Mouse (Mus musculus) stomach, postnatal 0 days (tissue): ENCODE measurements around the gene Glb1l. TPM values are rescaled to one million over a fixed set of nuclear protein-coding genes. Genes with fewer than 3 reads are reported as not detected.

Experiments used
- ATAC-seq: fragments of 200-750 bp; cut with Nextera tagmentation; 2 replicates; pipeline ENCODE4 v1.8.0; 2017; ENCODE audit not compliant: low FRiP score, low TSS enrichment
- DNase-seq: peaks from one replicate; pipeline ENCODE4 v3.0.0-alpha.2; 2016; ENCODE audit warnings: low spot score
- H3K27ac ChIP-seq: fragments of 300-500 bp; sonication (generic); replicated peaks from 2 replicates; pipeline ENCODE4 v1.5.1; 2014; ENCODE audit warnings: mild to moderate bottlenecking, control low read depth
- H3K27me3 ChIP-seq: fragments of 300-500 bp; sonication (generic); 2 replicates; pipeline ENCODE4 v1.6.1; 2014; ENCODE audit warnings: low read length; ENCODE audit not compliant: control insufficient read depth, insufficient read depth
- H3K36me3 ChIP-seq: fragments of 300-500 bp; sonication (generic); 2 replicates; pipeline ENCODE4 v1.6.1; 2014; ENCODE audit warnings: low read length, mixed read lengths; ENCODE audit not compliant: control insufficient read depth, insufficient read depth
- H3K4me1 ChIP-seq: fragments of 300-500 bp; sonication (generic); replicated peaks from 2 replicates; pipeline ENCODE4 v1.6.1; 2014; ENCODE audit warnings: antibody characterized with exemption; ENCODE audit not compliant: control insufficient read depth, insufficient read depth
- H3K4me2 ChIP-seq: fragments of 300-500 bp; sonication (generic); replicated peaks from 2 replicates; pipeline ENCODE4 v1.6.1; 2014; ENCODE audit warnings: low read depth, mild to moderate bottlenecking, control low read depth, moderate library complexity
- H3K4me3 ChIP-seq: fragments of 300-500 bp; sonication (generic); 2 replicates; pipeline ENCODE4 v1.5.1; 2014; ENCODE audit warnings: low read depth, low read length, control low read depth
- H3K9ac ChIP-seq: fragments of 300-500 bp; sonication (generic); 2 replicates; pipeline ENCODE4 v1.6.1; 2014; ENCODE audit warnings: mild to moderate bottlenecking, low read length, control low read depth, mixed read lengths
- H3K9me3 ChIP-seq: fragments of 300-500 bp; sonication (generic); 2 replicates; pipeline ENCODE4 v1.6.1; 2016; ENCODE audit warnings: low read length; ENCODE audit not compliant: control insufficient read depth
- CTCF ChIP-seq: IDR thresholded peaks from 2 replicates; pipeline ENCODE4 v1.5.1; 2016; ENCODE audit warnings: antibody characterized with exemption, low read depth, mild to moderate bottlenecking, moderate library complexity
- EP300 ChIP-seq: optimal IDR thresholded peaks from 2 replicates; pipeline ENCODE3; 2016; ENCODE audit warnings: antibody characterized with exemption
- WGBS: fragments of 180-500 bp; shearing (Covaris S2); extraction: QIAGEN DNeasy Blood & Tissue Kit; methylation state at CpG from one replicate; pipeline ENCODE4 v1.1.7; 2014; 5-methylcytosine and 5-hydroxymethylcytosine counted together
- polyA plus RNA-seq: library from polyadenylated mRNA; unstranded; fragments of >200 nt; fragmentation: Nextera tagmentation; extraction: Ambion mirVana; gene quantifications from 2 replicates; pipeline ENCODE4 v1.2.1, GENCODE M21; 2015

The Glb1l gene
- polyA plus RNA-seq, 1 experiment from 2014 or later: 5.2 TPM

- Histone ChIP-seq H3K4me2 (no peak overlapping the region), H3K4me1 (peaks cover 8% of the 10 kb centered on the region; the same call in 1 of the 2 replicates), H3K9ac (no peak overlapping the region), H3K4me3 (no peak overlapping the region), H3K36me3 (no peaks in the 10 kb centered on the region), H3K9me3 (no peaks in the 10 kb centered on the region), H3K27ac (no peak overlapping the region), H3K27me3 (no peaks in the 10 kb centered on the region)
- WGBS: 69% methylated on average over 13 of the region's 13 CpGs
- ATAC-seq (no peak), DNase-seq (no peak)
- TF ChIP-seq EP300 (no peak), CTCF (no peak)
Measured at GRCm38 (mm10) chr1:75252308-75252707, 41.7 kb upstream of the Glb1l start.

GRCm38 (mm10) chr1:75251112-75251970 lies 40.7 kb upstream of the Glb1l start:
- Histone ChIP-seq H3K9me3 (no peaks in the 10 kb centered on the region), H3K27me3 (no peaks in the 10 kb centered on the region), H3K4me2 (peak overlapping the region; percentile 52), H3K27ac (0 out of 2 replicates have a peak overlapping the region, but pooled peaks have one; percentile 35), H3K4me1 (peaks cover 8% of the 10 kb centered on the region; the same call in 1 of the 2 replicates), H3K4me3 (peak overlapping the region; percentile 22; the same call in 1 of the 2 replicates), H3K9ac (peak overlapping the region; percentile 41; the same call in 1 of the 2 replicates), H3K36me3 (no peaks in the 10 kb centered on the region)
- TF ChIP-seq CTCF: peak; percentile 91
- TF ChIP-seq EP300: no peak
- peak; percentile 92 for DNase-seq
- whole genome bisulfite sequencing: 2% methylated on average over 21 of the region's 22 CpGs
- peak; percentile 68 for ATAC-seq

GRCm38 (mm10) chr1:75250498-75250897 lies 39.9 kb upstream of the Glb1l start:
- no peak for DNase-seq
- Histone ChIP-seq H3K27ac (no peak overlapping the region), H3K9me3 (no peaks in the 10 kb centered on the region), H3K4me3 (no peak overlapping the region), H3K4me1 (peaks cover 8% of the 10 kb centered on the region; the same call in 1 of the 2 replicates), H3K27me3 (no peaks in the 10 kb centered on the region), H3K9ac (no peak overlapping the region), H3K4me2 (no peak overlapping the region), H3K36me3 (no peaks in the 10 kb centered on the region)
- TF ChIP-seq EP300 (no peak), CTCF (no peak)
- 75% methylated on average over 3 of the region's 3 CpGs for WGBS
- ATAC-seq: no peak

GRCm38 (mm10) chr1:75248041-75248772 lies 37.6 kb upstream of the Glb1l start:
- TF ChIP-seq CTCF: no peak
- TF ChIP-seq EP300: no peak
- Histone ChIP-seq H3K4me3 (no peak overlapping the region), H3K36me3 (peaks cover 10% of the 10 kb centered on the region; the same call in 1 of the 2 replicates), H3K27me3 (no peaks in the 10 kb centered on the region), H3K27ac (peak overlapping the region; percentile 70), H3K9ac (peak overlapping the region; percentile 31; the same call in 1 of the 2 replicates), H3K4me2 (no peak overlapping the region), H3K4me1 (peaks cover 8% of the 10 kb centered on the region; the same call in 1 of the 2 replicates), H3K9me3 (no peaks in the 10 kb centered on the region)
- peak; percentile 76 for DNase-seq
- ATAC-seq: peak; percentile 83
- 42% methylated on average over 9 of the region's 9 CpGs for WGBS

- ATAC-seq (no peak), DNase-seq (no peak)
- H3K36me3 ChIP-seq: peaks cover 10% of the 10 kb centered on the region; the same call in 1 of the 2 replicates
- no peaks in the 10 kb centered on the region for H3K27me3 ChIP-seq
- WGBS: 79% methylated on average over 16 of the region's 16 CpGs
- no peaks in the 10 kb centered on the region for H3K9me3 ChIP-seq
- TF ChIP-seq EP300 (no peak), CTCF (no peak)
- H3K4me3 ChIP-seq: no peak overlapping the region
- H3K4me1 ChIP-seq: peaks cover 8% of the 10 kb centered on the region; the same call in 1 of the 2 replicates
- peak overlapping the region; percentile 70; the same call in 1 of the 2 replicates for H3K27ac ChIP-seq
- H3K4me2 ChIP-seq: no peak overlapping the region
- H3K9ac ChIP-seq: peak overlapping the region; percentile 41; the same call in 1 of the 2 replicates
Measured at GRCm38 (mm10) chr1:75247071-75247930, 36.7 kb upstream of the Glb1l start.
